Comparison of ENCODE assay signal across 8 mouse cellular contexts in the genomic region with DNA sequence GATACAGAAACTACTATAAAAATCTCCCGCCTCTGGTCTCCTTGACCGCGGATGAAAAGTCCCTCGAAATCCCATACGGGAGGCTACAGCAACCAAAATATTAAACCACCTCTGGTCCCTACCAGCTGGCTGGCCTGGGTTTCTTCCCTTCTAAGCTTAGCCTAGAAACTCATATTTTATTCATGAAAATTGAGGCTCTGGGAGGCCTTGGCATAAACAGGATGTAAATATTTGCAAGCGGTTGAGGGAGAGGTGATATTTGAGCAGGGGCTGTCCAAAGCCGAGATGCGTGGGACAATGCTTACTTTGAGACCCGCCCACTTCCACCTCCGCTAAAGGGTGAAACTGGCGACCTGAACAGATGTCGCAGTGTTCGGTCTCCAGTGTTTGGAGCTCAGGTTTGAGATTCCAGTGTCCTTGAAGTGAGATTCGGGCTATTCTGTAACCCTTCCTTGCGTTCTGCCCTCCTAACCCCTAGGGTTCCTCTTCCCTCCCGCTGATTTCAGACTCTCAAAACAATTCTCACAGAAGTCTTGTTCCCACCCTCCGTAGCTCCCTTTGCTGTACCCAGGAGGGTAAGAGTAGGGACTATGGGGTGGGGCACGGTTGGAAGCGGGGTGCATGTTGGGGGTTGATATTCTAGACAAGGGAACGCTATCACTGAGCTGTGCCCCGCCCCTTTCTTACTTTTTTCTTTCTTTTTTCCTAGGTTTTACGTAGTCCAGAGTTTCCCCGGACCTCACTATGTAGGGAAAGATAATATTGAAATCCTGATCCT. TPM values are rescaled to one million over a fixed set of nuclear protein-coding genes. Genes with fewer than 3 reads are reported as not detected.
DNase-seq lines count a peak whose midpoint lies in the region; ATAC-seq and TF ChIP-seq lines count a peak whose summit lies in the region.

No protein-coding gene starts in this region.

- WGBS in neural tube, embryonic 12.5 days, result 3% methylated on average over 23 of the region's 23 CpGs

- TF ChIP-seq CTCF in G1E (IDR thresholded peaks at IDR 0.05; ENCODE audit: low read depth, low read length), result no peak

- H3K9ac ChIP-seq in neural tube, embryonic 12.5 days, result peak overlapping the region; percentile 64

- H3K4me2 ChIP-seq in neural tube, embryonic 12.5 days (replicated peaks), result peak overlapping the region; percentile 73

- H3K27ac ChIP-seq in neural tube, embryonic 12.5 days, result no peak overlapping the region

- no peaks in the 10 kb centered on the region for H3K36me3 ChIP-seq in G1E (replicated peaks)
- no peaks in the 10 kb centered on the region for H3K36me3 ChIP-seq in neural tube, embryonic 12.5 days

- peaks cover 15% of the 10 kb centered on the region for H3K4me1 ChIP-seq in G1E (ENCODE audit: insufficient read depth, low read depth, low read length)
- peaks cover 11% of the 10 kb centered on the region for H3K4me1 ChIP-seq in neural tube, embryonic 12.5 days

- H3K27me3 ChIP-seq in G1E (ENCODE audit: insufficient read depth, low read length), result peaks cover 39% of the 10 kb centered on the region
- H3K27me3 ChIP-seq in neural tube, embryonic 12.5 days (replicated peaks), result no peaks in the 10 kb centered on the region

- H3K9me3 ChIP-seq in G1E (replicated peaks), result no peaks in the 10 kb centered on the region
- H3K9me3 ChIP-seq in neural tube, embryonic 12.5 days, result 0 out of 2 replicates have a peak, but pooled peaks cover 5% of the 10 kb centered on the region

- peak overlapping the region; percentile 33; the same call in 1 of the 2 replicates for H3K4me3 ChIP-seq in G1E (ENCODE audit: low read depth, low read length)
- H3K4me3 ChIP-seq in neural tube, embryonic 12.5 days, result peak overlapping the region; percentile 44

- DNase-seq in A20 (ENCODE audit: low read depth, low spot score) (peak; percentile 92), G1E (ENCODE audit: low spot score) (no peak)
- peak; percentile 31 to 55 for DNase-seq in cerebellum, postnatal 36 days
- peak; percentile 80 for DNase-seq in heart, adult 8-10 months (ENCODE audit: low spot score)
- DNase-seq in kidney, adult 18-20 months, result peak; percentile 73
- DNase-seq in lung, adult 18-20 months, result peak; percentile 37 to 61
- DNase-seq in urinary bladder, postnatal 4 days (ENCODE audit: low spot score in 2 of 2), result no peak

- ATAC-seq in G1E (ENCODE audit: extremely low read depth, insufficient number of reproducible peaks, low FRiP score, poor library complexity, severe bottlenecking), result no peak
- ATAC-seq in neural tube, embryonic 12.5 days (ENCODE audit: low FRiP score, low read depth), result 0 out of 2 replicates have a peak, but pooled peaks have one; percentile 37

RNA-seq across cellular contexts. Expression of gene Rfc2, which starts 9.2 kb away (rescaled TPM):
- 230 and 241 TPM in 2 replicates for total RNA-seq in G1E (2014; fragmentation: Nextera tagmentation)
- 259 and 301 TPM in 2 replicates for total RNA-seq in G1E (2017)
- polyA plus RNA-seq in G1E (2012), result 72.9 and 85.2 TPM in 2 replicates
- total RNA-seq in heart, adult 8-10 months (2022), result 10 to 100 TPM; 21.6 to 26.0 (median 24.6) TPM
- 228 and 231 TPM in 2 replicates for polyA plus RNA-seq in neural tube, embryonic 12.5 days (2016; fragmentation: Nextera tagmentation; extraction: Ambion mirVana)

RNA-seq across cellular contexts. Expression of gene Syna, which starts 11.9 kb away (rescaled TPM):
- not detected in 2 replicates for total RNA-seq in G1E (2014; fragmentation: Nextera tagmentation)
- 0.11 TPM in 1 of 2 replicates, not detected in the other for total RNA-seq in G1E (2017)
- not detected in 2 replicates for polyA plus RNA-seq in G1E (2012)
- total RNA-seq in heart, adult 8-10 months (2022), result not detected
- polyA plus RNA-seq in neural tube, embryonic 12.5 days (2016; fragmentation: Nextera tagmentation; extraction: Ambion mirVana), result 0.15 and 0.22 TPM in 2 replicates

RNA-seq across cellular contexts. Expression of gene Clip2, which starts 19.7 kb away (rescaled TPM):
- 0.53 TPM in 1 of 2 replicates, not detected in the other for total RNA-seq in G1E (2014; fragmentation: Nextera tagmentation)
- 0.12 and 0.38 TPM in 2 replicates for total RNA-seq in G1E (2017)
- 0.28 and 0.33 TPM in 2 replicates for polyA plus RNA-seq in G1E (2012)
- total RNA-seq in heart, adult 8-10 months (2022), result 1 to 10 TPM; 4.5 to 6.8 (median 5.4) TPM
- polyA plus RNA-seq in neural tube, embryonic 12.5 days (2016; fragmentation: Nextera tagmentation; extraction: Ambion mirVana), result 11.2 and 12.0 TPM in 2 replicates

RNA-seq across cellular contexts. Expression of gene Lat2, which starts 42.9 kb away (rescaled TPM):
- 1.5 TPM in 1 of 2 replicates, not detected in the other for total RNA-seq in G1E (2014; fragmentation: Nextera tagmentation)
- total RNA-seq in G1E (2017), result 12.8 and 15.0 TPM in 2 replicates
- 0.28 TPM in 1 of 2 replicates, not detected in the other for polyA plus RNA-seq in G1E (2012)
- total RNA-seq in heart, adult 8-10 months (2022), result 1 to 10 TPM in 3 of 4 experiments, under 1 TPM in 1; 0.44 to 2.4 (median 1.8) TPM
- 6.0 and 6.4 TPM in 2 replicates for polyA plus RNA-seq in neural tube, embryonic 12.5 days (2016; fragmentation: Nextera tagmentation; extraction: Ambion mirVana)

Comparison
In these comparisons a context has a peak if more than half of its experiments do, and no peak if none do; other contexts are left out.
1. DNase-seq: peak in A20 (single experiment), cerebellum, postnatal 36 days (2 of 2), heart, adult 8-10 months (single experiment), kidney, adult 18-20 months (single experiment) and lung, adult 18-20 months (2 of 2); none in G1E (single experiment) and urinary bladder, postnatal 4 days (0 of 2).
2. RNA of gene Rfc2, which starts 9.2 kb away (total RNA-seq): 230 to 301 TPM in G1E; 21.6 to 26.0 TPM in heart, adult 8-10 months; every median in the first group is over 4 times any median in the second.